Mouse (Mus musculus) neural tube, embryonic 11.5 days (tissue): ENCODE data around the gene Ercc8. TPM values are rescaled to one million over a fixed set of nuclear protein-coding genes. Genes with fewer than 3 reads are reported as not detected.

ENCODE experiments used
- ATAC-seq: fragments of 200-750 bp; cut with Nextera tagmentation; 2 replicates; pipeline ENCODE4 v1.8.0; 2017; ENCODE audit warnings: moderate number of reproducible peaks, mild to moderate bottlenecking, moderate TSS enrichment, moderate library complexity; ENCODE audit not compliant: insufficient read depth, low FRiP score, low TSS enrichment
- DNase-seq: peaks from one replicate; pipeline ENCODE4 v3.0.0-alpha.2; 2015; ENCODE audit warnings: low spot score
- H3K27ac ChIP-seq: fragments of 300-500 bp; sonication (generic); 2 replicates; pipeline ENCODE4 v1.5.1; 2014; ENCODE audit warnings: low read depth, mild to moderate bottlenecking, low read length
- H3K27me3 ChIP-seq: fragments of 300-500 bp; sonication (generic); 2 replicates; pipeline ENCODE4 v1.6.1; 2014; ENCODE audit warnings: mild to moderate bottlenecking, low read length, mixed read lengths; ENCODE audit not compliant: control insufficient read depth, insufficient read depth
- H3K36me3 ChIP-seq: fragments of 300-500 bp; sonication (generic); 2 replicates; pipeline ENCODE4 v1.6.1; 2014; ENCODE audit warnings: mild to moderate bottlenecking, low read length, moderate library complexity, mixed read lengths; ENCODE audit not compliant: control insufficient read depth, insufficient read depth
- H3K4me1 ChIP-seq: fragments of 300-500 bp; sonication (generic); 2 replicates; pipeline ENCODE4 v1.6.1; 2014; ENCODE audit warnings: low read length, mixed read lengths; ENCODE audit not compliant: control insufficient read depth, insufficient read depth
- H3K4me2 ChIP-seq: fragments of 300-500 bp; sonication (generic); 2 replicates; pipeline ENCODE4 v1.6.1; 2014; ENCODE audit warnings: low read depth, mild to moderate bottlenecking, moderate library complexity
- H3K4me3 ChIP-seq: fragments of 300-500 bp; sonication (generic); 2 replicates; pipeline ENCODE4 v1.5.1; 2014; ENCODE audit warnings: low read depth, low read length
- H3K9ac ChIP-seq: fragments of 300-500 bp; sonication (generic); 2 replicates; pipeline ENCODE4 v1.6.1; 2014; ENCODE audit warnings: mild to moderate bottlenecking, low read length
- H3K9me3 ChIP-seq: fragments of 300-500 bp; sonication (generic); 2 replicates; pipeline ENCODE4 v1.6.1; 2016; ENCODE audit warnings: low read length; ENCODE audit not compliant: control insufficient read depth
- WGBS: fragments of 180-500 bp; shearing (Covaris S2); extraction: QIAGEN DNeasy Blood & Tissue Kit; methylation state at CpG from one replicate; pipeline ENCODE4 v1.1.7; 2014; 5-methylcytosine and 5-hydroxymethylcytosine counted together
- polyA plus RNA-seq: library from polyadenylated mRNA; unstranded; fragments of >200 nt; fragmentation: Nextera tagmentation; extraction: Ambion mirVana; gene quantifications from 2 replicates; pipeline ENCODE4 v1.2.1, GENCODE M21; 2014

The Ercc8 gene
- polyA plus RNA-seq, 1 experiment from 2014 or later = 25.1 TPM

DNA sequence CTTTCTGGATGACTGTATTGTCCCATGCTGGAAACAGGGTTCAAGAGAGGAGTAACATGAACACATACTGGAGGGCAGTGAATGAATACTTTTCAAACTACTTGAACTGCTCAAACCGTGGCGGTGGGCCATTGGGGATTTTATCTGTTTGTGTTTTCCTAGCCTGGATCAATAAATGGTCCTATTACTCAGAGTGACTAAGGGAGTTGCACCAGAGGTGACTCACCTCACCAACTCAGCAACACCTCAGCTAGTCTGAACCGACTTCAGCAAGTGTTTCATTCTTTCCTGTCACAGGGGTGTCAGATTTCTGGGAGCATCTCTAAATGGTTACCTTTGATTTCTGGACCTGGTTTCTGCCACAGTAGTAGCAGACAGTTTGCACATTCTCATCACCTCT lies 70.7 kb downstream of the Ercc8 start:
- Histone ChIP-seq H3K36me3 (no peaks in the 10 kb centered on the region), H3K4me2 (no peak overlapping the region), H3K27ac (no peak overlapping the region), H3K4me1 (no peaks in the 10 kb centered on the region), H3K4me3 (no peak overlapping the region), H3K9ac (no peak overlapping the region), H3K9me3 (no peaks in the 10 kb centered on the region), H3K27me3 (no peaks in the 10 kb centered on the region)
- 75% methylated on average over 3 of the region's 3 CpGs for WGBS
- DNase-seq (no peak), ATAC-seq (no peak)

DNA sequence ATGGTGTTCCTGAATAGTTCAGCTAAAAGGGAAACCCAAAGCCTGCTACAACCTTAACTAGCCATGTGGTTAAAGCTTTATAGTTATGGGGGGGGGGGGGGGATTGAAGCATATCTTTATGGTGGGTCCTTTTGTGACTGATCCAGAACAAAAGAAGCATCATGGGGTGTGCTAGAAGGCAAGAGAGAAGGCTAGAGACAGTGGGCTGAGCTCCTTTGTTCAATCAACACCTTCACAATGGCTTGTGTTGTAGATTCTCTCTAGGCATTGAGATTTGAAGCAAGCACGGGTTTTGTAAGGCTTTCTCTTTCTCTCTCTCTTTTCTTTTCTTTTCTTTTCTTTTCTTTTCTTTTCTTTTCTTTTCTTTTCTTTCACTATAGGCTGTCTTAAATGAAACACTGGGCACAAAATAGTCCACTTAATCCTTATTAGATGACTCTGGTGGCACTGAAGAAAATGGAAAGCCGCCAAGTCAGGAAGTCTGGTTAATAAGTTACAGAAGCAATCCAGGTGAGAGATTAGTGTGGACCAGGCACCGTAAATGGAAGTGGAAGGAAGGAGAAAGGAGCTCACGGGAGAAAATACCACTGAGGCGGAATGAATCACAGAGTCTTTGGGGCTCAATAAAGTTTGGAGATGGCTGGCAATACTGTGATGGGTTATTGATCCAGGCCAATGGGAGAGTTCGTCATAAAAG lies 71.3 kb downstream of the Ercc8 start:
- Histone ChIP-seq H3K9me3 (no peaks in the 10 kb centered on the region), H3K4me3 (no peak overlapping the region), H3K27me3 (no peaks in the 10 kb centered on the region), H3K27ac (no peak overlapping the region), H3K36me3 (no peaks in the 10 kb centered on the region), H3K4me1 (no peaks in the 10 kb centered on the region), H3K4me2 (no peak overlapping the region), H3K9ac (no peak overlapping the region)
- ATAC-seq = no peak
- 77% methylated on average over 6 of the region's 6 CpGs for WGBS
- DNase-seq = no peak

GRCm38 (mm10) chr13:108240012-108240411 lies 81.5 kb downstream of the Ercc8 start:
- ATAC-seq (no peak), DNase-seq (no peak)
- no peak overlapping the region for H3K27ac ChIP-seq
- no peaks in the 10 kb centered on the region for H3K36me3 ChIP-seq
- H3K9ac ChIP-seq = no peak overlapping the region
- H3K27me3 ChIP-seq = no peaks in the 10 kb centered on the region
- H3K4me2 ChIP-seq = no peak overlapping the region
- no peak overlapping the region for H3K4me3 ChIP-seq
- H3K9me3 ChIP-seq = no peaks in the 10 kb centered on the region
- H3K4me1 ChIP-seq = no peaks in the 10 kb centered on the region
- 82% methylated on average over 4 of the region's 4 CpGs for WGBS

- H3K36me3 ChIP-seq = no peaks in the 10 kb centered on the region
- WGBS = 90% methylated on average over 5 of the region's 5 CpGs
- H3K9ac ChIP-seq = no peak overlapping the region
- H3K9me3 ChIP-seq = no peaks in the 10 kb centered on the region
- ATAC-seq (no peak), DNase-seq (no peak)
- H3K27me3 ChIP-seq = no peaks in the 10 kb centered on the region
- no peak overlapping the region for H3K27ac ChIP-seq
- no peak overlapping the region for H3K4me3 ChIP-seq
- H3K4me1 ChIP-seq = no peaks in the 10 kb centered on the region
- H3K4me2 ChIP-seq = no peak overlapping the region
Measured at GRCm38 (mm10) chr13:108241715-108242114, 83.2 kb downstream of the Ercc8 start.

Other genes starting within 250 kb of the Ercc8 start
- gene Smim15, start 114.3 kb upstream of the Ercc8 start, polyA plus RNA-seq = 58.4 and 58.7 TPM in 2 replicates
- gene Ndufaf2, start 108 bp upstream of the Ercc8 start, polyA plus RNA-seq = 80.8 and 84.4 TPM in 2 replicates
- 0.81 and 1.2 TPM in 2 replicates for gene Elovl7, start 55.7 kb downstream of the Ercc8 start, polyA plus RNA-seq
- 12.3 and 14.8 TPM in 2 replicates for gene Depdc1b, start 157.6 kb downstream of the Ercc8 start, polyA plus RNA-seq